Mouse (Mus musculus) heart, embryonic 15.5 days (tissue): ENCODE data around the gene Marcksl1. TPM values are rescaled to one million over a fixed set of nuclear protein-coding genes. Genes with fewer than 3 reads are reported as not detected.

ENCODE experiments used
- ATAC-seq: fragments of 200-750 bp; cut with Nextera tagmentation; replicated peaks from 2 replicates; pipeline ENCODE4 v1.8.0; 2017; ENCODE audit warnings: low read depth, moderate TSS enrichment; ENCODE audit not compliant: insufficient number of reproducible peaks, insufficient read depth, low FRiP score
- H3K27ac ChIP-seq: fragments of 300-500 bp; sonication (generic); 2 replicates; pipeline ENCODE4 v1.5.1; 2015; ENCODE audit warnings: mild to moderate bottlenecking, inconsistent platforms
- H3K27me3 ChIP-seq: fragments of 300-500 bp; sonication (generic); 2 replicates; pipeline ENCODE4 v1.6.1; 2015; ENCODE audit warnings: inconsistent platforms
- H3K36me3 ChIP-seq: fragments of 300-500 bp; sonication (generic); 2 replicates; pipeline ENCODE4 v1.6.1; 2015; ENCODE audit warnings: mild to moderate bottlenecking, inconsistent platforms
- H3K4me1 ChIP-seq: fragments of 300-500 bp; sonication (generic); replicated peaks from 2 replicates; pipeline ENCODE4 v1.6.1; 2015; ENCODE audit warnings: inconsistent platforms
- H3K4me2 ChIP-seq: fragments of 300-500 bp; sonication (generic); 2 replicates; pipeline ENCODE4 v1.6.1; 2015; ENCODE audit warnings: inconsistent platforms, mild to moderate bottlenecking, moderate library complexity
- H3K4me3 ChIP-seq: fragments of 300-500 bp; sonication (generic); 2 replicates; pipeline ENCODE4 v1.5.1; 2015; ENCODE audit warnings: mild to moderate bottlenecking, inconsistent platforms
- H3K9ac ChIP-seq: fragments of 300-500 bp; sonication (generic); 2 replicates; pipeline ENCODE4 v1.6.1; 2015; ENCODE audit warnings: mild to moderate bottlenecking, inconsistent platforms
- H3K9me3 ChIP-seq: fragments of 300-500 bp; sonication (generic); replicated peaks from 2 replicates; pipeline ENCODE4 v1.6.1; 2016; ENCODE audit warnings: inconsistent platforms
- WGBS: fragments of 180-500 bp; shearing (Covaris S2); methylation state at CpG from one replicate; pipeline ENCODE4 v1.1.7; 2015; ENCODE audit warnings: mixed read lengths; 5-methylcytosine and 5-hydroxymethylcytosine counted together
- polyA plus RNA-seq: library from polyadenylated mRNA; unstranded; fragments of >200 nt; fragmentation: Nextera tagmentation; extraction: Ambion mirVana; gene quantifications from 2 replicates; pipeline ENCODE4 v1.2.1, GENCODE M21; 2015

Gene Marcksl1
- polyA plus RNA-seq, result 283 and 352 TPM in 2 replicates

DNA sequence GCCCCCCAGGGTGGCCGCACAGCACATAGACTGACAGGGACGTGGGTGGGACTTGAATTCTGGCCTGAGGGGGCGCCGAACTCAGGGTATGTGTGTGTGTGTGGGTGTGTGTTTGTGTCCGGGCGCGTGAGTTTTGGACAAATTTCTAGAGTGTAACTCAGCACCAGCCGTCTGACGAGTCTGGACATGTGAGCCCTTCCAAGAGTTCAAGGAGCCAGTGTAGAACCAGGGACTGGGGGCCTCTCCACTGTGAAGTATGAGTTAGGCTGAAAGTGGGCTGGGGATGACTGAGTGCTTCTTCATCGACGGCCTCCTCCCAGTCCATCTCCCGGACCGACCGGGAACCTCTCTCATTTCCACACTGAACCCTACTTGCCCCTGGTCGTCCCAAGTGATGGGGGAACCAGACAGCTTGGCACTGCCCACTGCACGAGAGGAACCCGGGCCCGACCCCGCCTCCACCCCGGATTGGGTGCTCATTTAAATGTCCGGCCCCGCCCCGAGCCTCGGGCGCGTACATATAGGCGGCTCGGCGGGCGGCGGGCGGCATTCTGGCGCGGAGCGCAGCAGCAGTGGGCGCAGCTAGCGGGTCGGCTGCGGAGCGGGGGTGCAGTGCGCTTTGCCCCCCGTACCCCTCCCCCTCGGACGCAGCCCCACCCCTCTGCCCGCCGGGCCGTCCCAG is at the start of gene Marcksl1:
Gene Marcksl1 (plus strand): TSS at position 496 of the 682 bp plus-strand sequence.
- 7% methylated on average over 47 of the region's 47 CpGs for WGBS
- Histone ChIP-seq H3K4me3 (peak within 1 kb of the TSS; percentile 100), H3K9ac (peak within 1 kb of the TSS; percentile 100), H3K4me1 (peaks cover 28% of the 10 kb centered on the region), H3K27me3 (no peaks in the 10 kb centered on the region), H3K4me2 (peak within 1 kb of the TSS; percentile 83), H3K27ac (peak within 1 kb of the TSS; percentile 96), H3K9me3 (no peaks in the 10 kb centered on the region), H3K36me3 (peaks cover 17% of the 10 kb centered on the region)
- ATAC-seq, result peak; percentile 83

GRCm38 (mm10) chr4:129464286-129464815 is 49.0 kb upstream of the Marcksl1 start:
- no peak for ATAC-seq
- peaks cover 15% of the 10 kb centered on the region for H3K4me1 ChIP-seq
- no peaks in the 10 kb centered on the region for H3K9me3 ChIP-seq
- H3K27me3 ChIP-seq, result no peaks in the 10 kb centered on the region
- no peak overlapping the region for H3K4me3 ChIP-seq
- WGBS, result 82% methylated on average over 4 of the region's 4 CpGs
- no peak overlapping the region for H3K9ac ChIP-seq
- peaks cover 42% of the 10 kb centered on the region for H3K36me3 ChIP-seq
- no peak overlapping the region for H3K27ac ChIP-seq
- H3K4me2 ChIP-seq, result no peak overlapping the region

- no peaks in the 10 kb centered on the region for H3K4me1 ChIP-seq
- H3K27me3 ChIP-seq, result no peaks in the 10 kb centered on the region
- H3K4me3 ChIP-seq, result no peak overlapping the region
- no peak overlapping the region for H3K27ac ChIP-seq
- no peaks in the 10 kb centered on the region for H3K9me3 ChIP-seq
- H3K9ac ChIP-seq, result no peak overlapping the region
- 90% methylated on average over 11 of the region's 11 CpGs for WGBS
- peaks cover 72% of the 10 kb centered on the region for H3K36me3 ChIP-seq
- no peak overlapping the region for H3K4me2 ChIP-seq
- no peak for ATAC-seq
These were observed 37.3 kb upstream of the Marcksl1 start for GRCm38 (mm10) chr4:129476047-129476446.

DNA sequence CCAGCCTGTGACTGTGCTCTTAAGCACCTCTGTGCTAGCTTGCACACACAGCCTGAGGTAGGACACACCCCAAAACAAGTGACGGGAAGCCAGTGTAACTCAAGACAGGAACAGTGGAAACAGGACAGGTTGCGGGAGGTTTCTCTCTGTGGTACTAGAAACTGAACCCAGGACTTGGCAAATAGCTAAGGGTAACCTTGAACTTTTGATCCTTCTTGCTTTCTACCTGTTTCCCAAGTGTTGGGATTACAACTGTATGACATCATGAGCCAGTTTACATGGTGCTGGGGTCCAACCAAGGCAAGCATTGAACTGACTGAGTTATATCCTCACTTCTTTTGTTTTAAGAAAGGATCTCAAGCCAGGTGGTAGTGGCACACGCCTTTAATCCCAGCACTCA is 33.5 kb upstream of the Marcksl1 start:
- Histone ChIP-seq H3K4me1 (no peaks in the 10 kb centered on the region), H3K4me2 (no peak overlapping the region), H3K9me3 (no peaks in the 10 kb centered on the region), H3K27me3 (no peaks in the 10 kb centered on the region), H3K4me3 (no peak overlapping the region), H3K27ac (no peak overlapping the region), H3K9ac (no peak overlapping the region), H3K36me3 (peaks cover 67% of the 10 kb centered on the region)
- no peak for ATAC-seq
- WGBS, result 90% methylated on average over 3 of the region's 3 CpGs

DNA sequence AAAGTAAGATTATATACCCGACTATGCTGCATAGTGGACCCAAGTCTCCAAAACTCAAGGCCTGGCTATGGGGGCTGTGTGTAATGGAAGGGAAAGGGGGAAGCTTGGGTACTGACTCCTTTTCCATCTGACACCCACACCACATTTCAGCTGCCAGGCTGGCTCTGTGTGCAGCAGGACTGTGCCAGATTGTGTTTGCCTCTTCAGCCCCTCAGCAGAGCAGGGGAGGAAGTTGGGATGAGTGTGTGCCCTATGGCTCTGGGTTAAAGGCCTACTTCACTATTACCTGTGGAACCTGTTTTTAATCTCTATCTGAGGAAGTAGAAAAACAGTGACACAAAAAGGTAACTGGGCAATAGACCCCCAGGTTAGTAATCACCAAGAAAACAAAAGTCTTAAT is 32.3 kb upstream of the Marcksl1 start:
- Histone ChIP-seq H3K4me3 (no peak overlapping the region), H3K4me2 (no peak overlapping the region), H3K9ac (no peak overlapping the region), H3K27ac (no peak overlapping the region), H3K36me3 (peaks cover 68% of the 10 kb centered on the region), H3K9me3 (no peaks in the 10 kb centered on the region), H3K27me3 (no peaks in the 10 kb centered on the region), H3K4me1 (no peaks in the 10 kb centered on the region)
- 74% methylated on average over 1 of the region's 1 CpGs for WGBS
- no peak for ATAC-seq

DNA sequence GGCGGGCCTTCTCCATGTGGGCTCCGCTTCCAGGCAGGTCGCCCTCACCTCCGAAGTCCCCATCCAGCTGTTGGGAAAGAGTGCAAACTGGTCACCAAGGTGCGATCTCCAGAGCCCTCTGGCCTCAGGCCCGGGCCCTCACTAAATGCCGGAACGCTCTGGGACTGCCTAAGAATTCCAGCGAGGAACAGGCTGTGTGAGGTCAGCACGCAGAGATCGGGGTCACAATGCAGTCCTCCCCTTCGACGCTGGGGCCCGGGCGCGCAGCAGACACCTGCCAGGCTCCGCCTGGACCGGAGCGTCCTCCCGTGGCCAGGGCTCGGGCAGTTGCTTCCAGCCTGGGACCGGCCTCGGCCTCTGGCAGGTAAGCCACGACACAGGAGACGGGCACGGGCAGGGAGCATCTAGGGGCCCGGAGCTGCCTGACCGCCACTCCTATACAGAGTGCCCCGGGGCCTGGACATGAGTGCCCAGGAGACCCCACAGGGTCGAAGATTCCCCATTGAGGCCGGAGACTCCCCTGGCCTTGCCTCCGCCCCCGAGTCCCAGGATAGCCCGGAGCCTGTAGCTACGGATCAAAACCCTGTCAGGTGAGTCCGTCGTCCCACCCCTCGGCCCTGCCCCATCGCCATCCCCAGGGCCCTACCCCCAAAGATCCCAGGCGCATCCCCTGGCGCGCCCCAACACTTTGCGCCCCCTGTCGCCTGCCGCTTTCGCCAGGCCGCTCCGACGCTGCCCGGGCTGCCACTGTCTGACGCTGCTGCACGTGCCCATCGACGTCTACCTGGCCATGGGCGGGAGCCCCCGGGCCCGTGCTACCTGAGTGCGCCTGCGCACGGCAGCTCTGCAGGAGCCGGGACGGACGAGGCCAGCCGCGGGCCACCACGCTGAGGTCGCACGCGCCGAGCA is 22.2 kb upstream of the Marcksl1 start, which contains the start of the genes Tssk3 and Fam229a:
Gene Tssk3 (minus strand): TSS at position 51 of the 909 bp plus-strand sequence.
Gene Fam229a (plus strand): TSS at position 219 of the 909 bp plus-strand sequence.
- peak; percentile 44; the same call in 1 of the 2 replicates for ATAC-seq
- peak within 1 kb of the TSS; percentile 71 for H3K4me2 ChIP-seq
- 6% methylated on average over 70 of the region's 70 CpGs for WGBS
- peaks cover 23% of the 10 kb centered on the region for H3K4me1 ChIP-seq
- no peaks in the 10 kb centered on the region for H3K9me3 ChIP-seq
- H3K4me3 ChIP-seq, result peak within 1 kb of the TSS; percentile 41
- peak within 1 kb of the TSS; percentile 37 for H3K9ac ChIP-seq
- peaks cover 30% of the 10 kb centered on the region for H3K36me3 ChIP-seq
- H3K27ac ChIP-seq, result no peak within 1 kb of the TSS
- H3K27me3 ChIP-seq, result peaks cover 28% of the 10 kb centered on the region

- Histone ChIP-seq H3K9ac (no peak overlapping the region), H3K4me3 (no peak overlapping the region), H3K4me1 (peaks cover 43% of the 10 kb centered on the region), H3K36me3 (no peaks in the 10 kb centered on the region), H3K4me2 (no peak overlapping the region), H3K27me3 (peaks cover 28% of the 10 kb centered on the region), H3K27ac (0 out of 2 replicates have a peak overlapping the region, but pooled peaks have one; percentile 65), H3K9me3 (no peaks in the 10 kb centered on the region)
- no peak for ATAC-seq
- WGBS, result 64% methylated on average over 7 of the region's 7 CpGs
These were observed 18.7 kb upstream of the Marcksl1 start for GRCm38 (mm10) chr4:129494681-129495080.

DNA sequence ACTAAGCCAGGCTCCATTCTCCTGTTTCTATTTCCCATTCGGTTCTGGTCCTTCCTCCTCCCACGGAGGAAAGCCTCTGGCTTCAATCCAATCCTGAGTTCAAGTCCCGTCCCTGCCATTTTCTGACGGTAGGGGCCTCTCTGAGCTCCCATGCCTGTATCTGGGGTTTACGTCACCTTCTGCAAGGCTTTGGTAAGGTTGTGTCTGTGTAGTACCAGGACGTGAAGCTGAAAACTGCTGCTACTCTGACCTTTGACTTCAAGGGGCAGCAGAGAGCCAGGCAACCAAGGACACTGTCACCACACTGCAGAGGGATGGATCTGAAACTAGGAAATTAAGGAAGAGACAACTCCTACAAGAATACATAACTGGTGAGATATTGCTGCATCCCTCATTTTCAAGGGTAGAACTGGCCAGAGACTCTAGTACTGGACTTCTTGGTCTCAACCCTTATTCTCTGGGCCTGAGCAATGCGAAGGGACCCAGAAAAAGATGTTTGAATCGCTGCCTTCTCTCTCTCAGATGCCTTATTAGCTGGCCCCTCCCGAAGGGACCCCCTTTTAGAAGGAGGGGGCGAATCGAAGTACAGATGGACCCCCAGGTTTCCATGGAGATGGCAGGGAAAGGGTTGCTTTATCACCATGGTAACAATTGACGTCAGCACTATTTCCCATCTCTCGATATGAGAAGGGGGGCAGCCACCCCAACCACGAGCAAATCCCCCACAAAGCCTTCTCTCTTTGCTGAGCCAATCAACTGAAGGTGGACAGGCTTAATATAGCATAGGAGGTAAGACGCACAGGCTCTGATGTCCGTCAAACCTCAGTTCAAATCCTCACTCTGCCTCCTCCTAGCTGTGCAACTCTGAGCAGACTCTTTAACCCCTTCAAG is 17.5 kb upstream of the Marcksl1 start:
- 0 out of 2 replicates have a peak overlapping the region, but pooled peaks have one; percentile 6 for H3K4me2 ChIP-seq
- H3K36me3 ChIP-seq, result no peaks in the 10 kb centered on the region
- H3K4me1 ChIP-seq, result peaks cover 50% of the 10 kb centered on the region
- peak overlapping the region; percentile 65 for H3K27ac ChIP-seq
- no peak for ATAC-seq
- WGBS, result 31% methylated on average over 16 of the region's 16 CpGs
- H3K27me3 ChIP-seq, result peaks cover 21% of the 10 kb centered on the region
- H3K9ac ChIP-seq, result no peak overlapping the region
- no peak overlapping the region for H3K4me3 ChIP-seq
- H3K9me3 ChIP-seq, result no peaks in the 10 kb centered on the region

- Histone ChIP-seq H3K9me3 (no peaks in the 10 kb centered on the region), H3K4me2 (0 out of 2 replicates have a peak overlapping the region, but pooled peaks have one; percentile 6), H3K4me3 (no peak overlapping the region), H3K4me1 (peaks cover 47% of the 10 kb centered on the region), H3K36me3 (no peaks in the 10 kb centered on the region), H3K27me3 (peaks cover 14% of the 10 kb centered on the region), H3K27ac (peak overlapping the region; percentile 65), H3K9ac (no peak overlapping the region)
- WGBS, result 30% methylated on average over 6 of the region's 6 CpGs
- peak; percentile 24; the same call in 1 of the 2 replicates for ATAC-seq
These were observed 16.8 kb upstream of the Marcksl1 start for GRCm38 (mm10) chr4:129496631-129497030.

DNA sequence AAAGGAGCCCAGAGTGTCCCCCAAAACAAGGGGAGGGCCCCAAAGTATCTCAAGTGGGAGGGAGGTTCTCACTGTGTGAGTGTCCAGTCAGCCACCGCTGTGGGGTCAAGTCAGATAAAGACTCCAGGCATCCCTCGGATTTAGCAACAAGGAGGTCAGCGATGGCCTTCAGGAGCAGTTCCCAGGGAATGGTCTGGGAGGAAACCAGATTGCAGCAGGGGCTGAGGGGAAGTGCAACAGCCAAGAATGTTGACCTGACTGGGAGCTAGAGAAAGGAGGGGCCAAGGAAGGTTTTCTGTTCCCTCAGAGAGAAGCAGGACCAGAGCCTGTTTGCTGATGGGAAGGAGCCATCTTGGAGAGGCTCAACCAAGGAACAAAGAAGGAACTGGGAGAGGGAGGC is 14.4 kb upstream of the Marcksl1 start:
- H3K4me1 ChIP-seq, result peaks cover 66% of the 10 kb centered on the region
- no peak for ATAC-seq
- H3K4me3 ChIP-seq, result no peak overlapping the region
- H3K27ac ChIP-seq, result peak overlapping the region; percentile 94
- no peaks in the 10 kb centered on the region for H3K9me3 ChIP-seq
- WGBS, result 30% methylated on average over 3 of the region's 3 CpGs
- H3K9ac ChIP-seq, result no peak overlapping the region
- H3K27me3 ChIP-seq, result no peaks in the 10 kb centered on the region
- no peak overlapping the region for H3K4me2 ChIP-seq
- no peaks in the 10 kb centered on the region for H3K36me3 ChIP-seq
